8 mouse cellular contexts compared by ENCODE assay signal in the genomic region with DNA sequence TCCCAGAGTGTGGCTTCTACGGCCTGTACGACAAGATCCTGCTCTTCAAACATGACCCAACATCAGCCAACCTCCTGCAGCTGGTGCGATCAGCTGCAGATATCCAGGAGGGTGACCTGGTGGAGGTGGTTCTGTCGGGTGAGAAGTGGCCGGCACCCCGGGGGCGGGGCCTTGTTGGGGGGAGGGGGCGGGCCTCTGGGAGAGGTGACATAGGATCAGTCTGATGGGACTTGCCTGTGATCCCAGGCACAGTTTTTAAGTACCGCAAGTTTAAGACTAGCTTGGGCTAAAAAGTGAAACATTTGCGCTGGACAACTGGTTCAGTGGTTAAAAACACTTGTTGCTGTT. TPM values are rescaled to one million over a fixed set of nuclear protein-coding genes. Genes with fewer than 3 reads are reported as not detected.
A peak's percentile ranks its signal among the peaks of the same experiment; 100 is the strongest.
DNase-seq lines count a peak whose midpoint lies in the region; ATAC-seq and TF ChIP-seq lines count a peak whose summit lies in the region.

No protein-coding gene starts in this region.

- peaks cover 49% of the 10 kb centered on the region for H3K4me1 ChIP-seq in kidney, embryonic 15.5 days
- peaks cover 56% of the 10 kb centered on the region for H3K4me1 ChIP-seq in hindbrain, embryonic 10.5 days (replicated peaks)
- H3K4me1 ChIP-seq in liver, postnatal 0 days (ENCODE audit: insufficient read depth): peaks cover 33% of the 10 kb centered on the region

- H3K27me3 ChIP-seq in kidney, embryonic 15.5 days: no peaks in the 10 kb centered on the region
- H3K27me3 ChIP-seq in hindbrain, embryonic 10.5 days (ENCODE audit: insufficient read depth, poor library complexity, severe bottlenecking): peaks cover 12% of the 10 kb centered on the region; the same call in 1 of the 2 replicates
- no peaks in the 10 kb centered on the region for H3K27me3 ChIP-seq in liver, postnatal 0 days (ENCODE audit: insufficient read depth, low read length)

- H3K27ac ChIP-seq in kidney, embryonic 15.5 days: peak overlapping the region; percentile 88
- peak overlapping the region; percentile 71; the same call in 1 of the 2 replicates for H3K27ac ChIP-seq in hindbrain, embryonic 10.5 days
- H3K27ac ChIP-seq in liver, postnatal 0 days (ENCODE audit: low read depth): peak overlapping the region; percentile 73

- peaks cover 41% of the 10 kb centered on the region for H3K36me3 ChIP-seq in kidney, embryonic 15.5 days
- H3K36me3 ChIP-seq in hindbrain, embryonic 10.5 days: peaks cover 54% of the 10 kb centered on the region
- H3K36me3 ChIP-seq in liver, postnatal 0 days (replicated peaks; ENCODE audit: insufficient read depth, low read length): peaks cover 26% of the 10 kb centered on the region

- peak overlapping the region; percentile 70 for H3K4me3 ChIP-seq in kidney, embryonic 15.5 days (replicated peaks)
- H3K4me3 ChIP-seq in hindbrain, embryonic 10.5 days: peak overlapping the region; percentile 37
- peak overlapping the region; percentile 70 for H3K4me3 ChIP-seq in liver, postnatal 0 days (ENCODE audit: low read depth, low read length)

- 28% methylated on average over 10 of the region's 10 CpGs for WGBS in kidney, embryonic 15.5 days
- WGBS in hindbrain, embryonic 10.5 days: 34% methylated on average over 10 of the region's 10 CpGs
- 31% methylated on average over 10 of the region's 10 CpGs for WGBS in liver, postnatal 0 days (ENCODE audit: insufficient replicate concordance)

- DNase-seq in kidney, postnatal 14 days: no peak
- DNase-seq in ZHBTc4 (ENCODE audit: low read depth, low spot score): peak; percentile 54
- DNase-seq in hindbrain, embryonic 10.5 days (ENCODE audit: low spot score): no peak
- DNase-seq in liver, postnatal 0 days: no peak
- DNase-seq in adrenal gland, adult 8-10 months: no peak
- no peak for DNase-seq in gastrocnemius, postnatal 25 days
- DNase-seq in cerebellum, adult 11 months: no peak

- H3K9me3 ChIP-seq in kidney, embryonic 15.5 days (replicated peaks): no peaks in the 10 kb centered on the region
- no peaks in the 10 kb centered on the region for H3K9me3 ChIP-seq in hindbrain, embryonic 10.5 days
- H3K9me3 ChIP-seq in liver, postnatal 0 days (ENCODE audit: low read length): no peaks in the 10 kb centered on the region

- peak overlapping the region; percentile 97 for H3K4me2 ChIP-seq in kidney, embryonic 15.5 days
- H3K4me2 ChIP-seq in liver, postnatal 0 days (ENCODE audit: low read depth, low read length): peak overlapping the region; percentile 98

- TF ChIP-seq EP300 in liver, postnatal 0 days (IDR thresholded peaks at IDR 0.05; ENCODE audit: low read depth): no peak

- H3K9ac ChIP-seq in kidney, embryonic 15.5 days: peak overlapping the region; percentile 39; the same call in 1 of the 2 replicates
- peak overlapping the region; percentile 74 for H3K9ac ChIP-seq in liver, postnatal 0 days (replicated peaks)

- TF ChIP-seq CTCF in liver, postnatal 0 days (IDR thresholded peaks at IDR 0.05; ENCODE audit: low read depth): no peak

- peak; percentile 1; the same call in 1 of the 2 replicates for ATAC-seq in kidney, embryonic 15.5 days (replicated peaks; ENCODE audit: low FRiP score)
- no peak for ATAC-seq in liver, postnatal 0 days

RNA-seq across cellular contexts. Expression of gene Prkd2, which starts 3.1 kb away (rescaled TPM):
- 14.6 and 17.7 TPM in 2 replicates for polyA plus RNA-seq in kidney, embryonic 15.5 days (2015; fragmentation: Nextera tagmentation; extraction: Ambion mirVana)
- polyA plus RNA-seq in hindbrain, embryonic 10.5 days (2016; fragmentation: Nextera tagmentation; extraction: Ambion mirVana): 11.2 and 12.6 TPM in 2 replicates
- 4.3 and 5.0 TPM in 2 replicates for polyA plus RNA-seq in liver, postnatal 0 days (2015; fragmentation: Nextera tagmentation; extraction: Ambion mirVana)
- 10 to 100 TPM; 17.0 to 27.1 (median 20.9) TPM for total RNA-seq in adrenal gland, adult 8-10 months (2022)
- 1 to 10 TPM; 5.0 to 5.3 TPM for total RNA-seq in gastrocnemius, postnatal 25 days (2021)

RNA-seq across cellular contexts. Expression of gene Fkrp, which starts 29.3 kb away (rescaled TPM):
- 32.0 and 34.1 TPM in 2 replicates for polyA plus RNA-seq in kidney, embryonic 15.5 days (2015; fragmentation: Nextera tagmentation; extraction: Ambion mirVana)
- 29.3 TPM in 2 replicates for polyA plus RNA-seq in hindbrain, embryonic 10.5 days (2016; fragmentation: Nextera tagmentation; extraction: Ambion mirVana)
- polyA plus RNA-seq in liver, postnatal 0 days (2015; fragmentation: Nextera tagmentation; extraction: Ambion mirVana): 7.4 and 8.7 TPM in 2 replicates
- 10 to 100 TPM; 22.0 to 26.2 (median 24.9) TPM for total RNA-seq in adrenal gland, adult 8-10 months (2022)
- total RNA-seq in gastrocnemius, postnatal 25 days (2021): 10 to 100 TPM; 35.7 to 42.3 TPM

RNA-seq across cellular contexts. Expression of gene Dact3, which starts 29.3 kb away (rescaled TPM):
- polyA plus RNA-seq in kidney, embryonic 15.5 days (2015; fragmentation: Nextera tagmentation; extraction: Ambion mirVana): 2.6 TPM in 2 replicates
- 3.2 and 4.9 TPM in 2 replicates for polyA plus RNA-seq in hindbrain, embryonic 10.5 days (2016; fragmentation: Nextera tagmentation; extraction: Ambion mirVana)
- polyA plus RNA-seq in liver, postnatal 0 days (2015; fragmentation: Nextera tagmentation; extraction: Ambion mirVana): 0.09 TPM in 2 replicates
- total RNA-seq in adrenal gland, adult 8-10 months (2022): 1 to 10 TPM; 4.2 to 5.9 (median 4.6) TPM
- total RNA-seq in gastrocnemius, postnatal 25 days (2021): 1 to 10 TPM; 1.9 to 2.3 TPM

RNA-seq across cellular contexts. Expression of gene Strn4, which starts 30.1 kb away (rescaled TPM):
- 91.5 and 99.8 TPM in 2 replicates for polyA plus RNA-seq in kidney, embryonic 15.5 days (2015; fragmentation: Nextera tagmentation; extraction: Ambion mirVana)
- 120 and 153 TPM in 2 replicates for polyA plus RNA-seq in hindbrain, embryonic 10.5 days (2016; fragmentation: Nextera tagmentation; extraction: Ambion mirVana)
- 15.9 and 18.4 TPM in 2 replicates for polyA plus RNA-seq in liver, postnatal 0 days (2015; fragmentation: Nextera tagmentation; extraction: Ambion mirVana)
- total RNA-seq in adrenal gland, adult 8-10 months (2022): 100 to 1,000 TPM in 1 of 4 experiments, 10 to 100 TPM in 3; 62.2 to 100 (median 74.6) TPM
- 10 to 100 TPM; 13.2 to 22.4 TPM for total RNA-seq in gastrocnemius, postnatal 25 days (2021)

RNA-seq across cellular contexts. Expression of gene Gng8, which starts 45.8 kb away (rescaled TPM):
- polyA plus RNA-seq in kidney, embryonic 15.5 days (2015; fragmentation: Nextera tagmentation; extraction: Ambion mirVana): 6.8 and 7.8 TPM in 2 replicates
- polyA plus RNA-seq in hindbrain, embryonic 10.5 days (2016; fragmentation: Nextera tagmentation; extraction: Ambion mirVana): 7.1 and 9.0 TPM in 2 replicates
- polyA plus RNA-seq in liver, postnatal 0 days (2015; fragmentation: Nextera tagmentation; extraction: Ambion mirVana): 0.15 and 0.20 TPM in 2 replicates
- 1 to 10 TPM in 1 of 4 experiments, under 1 TPM in 1, not detected in 2; 1.00 to 1.0 TPM for total RNA-seq in adrenal gland, adult 8-10 months (2022)
- not detected for total RNA-seq in gastrocnemius, postnatal 25 days (2021)
